Mouse (Mus musculus) hindbrain, embryonic 15.5 days (tissue): ENCODE results near the gene Tmem88. TPM values are rescaled to one million over a fixed set of nuclear protein-coding genes. Genes with fewer than 3 reads are reported as not detected.
A peak's percentile ranks its signal among the peaks of the same experiment; 100 is the strongest.

Experiments used
- ATAC-seq: fragments of 200-750 bp; cut with Nextera tagmentation; 2 replicates; pipeline ENCODE4 v1.8.0; 2017; ENCODE audit warnings: low read depth, moderate number of reproducible peaks, moderate TSS enrichment; ENCODE audit not compliant: low FRiP score
- H3K27ac ChIP-seq: fragments of 300-500 bp; sonication (generic); replicated peaks from 2 replicates; pipeline ENCODE4 v1.5.1; 2015; ENCODE audit warnings: mild to moderate bottlenecking, inconsistent platforms
- H3K27me3 ChIP-seq: fragments of 300-500 bp; sonication (generic); 2 replicates; pipeline ENCODE4 v1.6.1; 2015; ENCODE audit warnings: control low read depth, inconsistent platforms
- H3K36me3 ChIP-seq: fragments of 300-500 bp; sonication (generic); 2 replicates; pipeline ENCODE4 v1.6.1; 2015; ENCODE audit warnings: control low read depth, inconsistent platforms
- H3K4me1 ChIP-seq: fragments of 300-500 bp; sonication (generic); replicated peaks from 2 replicates; pipeline ENCODE4 v1.6.1; 2015; ENCODE audit warnings: control low read depth, inconsistent platforms
- H3K4me2 ChIP-seq: fragments of 300-500 bp; sonication (generic); 2 replicates; pipeline ENCODE4 v1.6.1; 2015; ENCODE audit warnings: moderate library complexity, mild to moderate bottlenecking, inconsistent platforms
- H3K4me3 ChIP-seq: fragments of 300-500 bp; sonication (generic); 2 replicates; pipeline ENCODE4 v1.5.1; 2015; ENCODE audit warnings: mild to moderate bottlenecking, inconsistent platforms
- H3K9ac ChIP-seq: fragments of 300-500 bp; sonication (generic); 2 replicates; pipeline ENCODE4 v1.6.1; 2015; ENCODE audit warnings: inconsistent platforms
- H3K9me3 ChIP-seq: fragments of 300-500 bp; sonication (generic); 2 replicates; pipeline ENCODE4 v1.6.1; 2016; ENCODE audit warnings: control low read depth, inconsistent platforms
- WGBS: fragments of 180-500 bp; shearing (Covaris S2); methylation state at CpG from one replicate; pipeline ENCODE4 v1.1.7; 2015; 5-methylcytosine and 5-hydroxymethylcytosine counted together
- polyA plus RNA-seq: library from polyadenylated mRNA; unstranded; fragments of >200 nt; fragmentation: Nextera tagmentation; extraction: Ambion mirVana; gene quantifications from 2 replicates; pipeline ENCODE4 v1.2.1, GENCODE M21; 2015

Gene Tmem88
- polyA plus RNA-seq, 1 experiment from 2014 or later: 7.2 TPM

GRCm38 (mm10) chr11:69386758-69387157, 11.3 kb downstream of the Tmem88 start:
- Histone ChIP-seq H3K4me1 (0 out of 2 replicates have a peak, but pooled peaks cover 7% of the 10 kb centered on the region), H3K27ac (no peak overlapping the region), H3K27me3 (no peaks in the 10 kb centered on the region), H3K36me3 (no peaks in the 10 kb centered on the region), H3K9me3 (no peaks in the 10 kb centered on the region), H3K4me2 (no peak overlapping the region), H3K9ac (no peak overlapping the region), H3K4me3 (no peak overlapping the region)
- 83% methylated on average over 7 of the region's 7 CpGs for WGBS
- no peak for ATAC-seq

GRCm38 (mm10) chr11:69384979-69385378, 13.1 kb downstream of the Tmem88 start:
- no peak overlapping the region for H3K9ac ChIP-seq
- 0 out of 2 replicates have a peak, but pooled peaks cover 4% of the 10 kb centered on the region for H3K4me1 ChIP-seq
- no peaks in the 10 kb centered on the region for H3K36me3 ChIP-seq
- 85% methylated on average over 6 of the region's 6 CpGs for WGBS
- ATAC-seq: no peak
- H3K27ac ChIP-seq: no peak overlapping the region
- no peak overlapping the region for H3K4me2 ChIP-seq
- H3K27me3 ChIP-seq: no peaks in the 10 kb centered on the region
- H3K4me3 ChIP-seq: no peak overlapping the region
- no peaks in the 10 kb centered on the region for H3K9me3 ChIP-seq

- Histone ChIP-seq H3K36me3 (no peaks in the 10 kb centered on the region), H3K4me2 (no peak overlapping the region), H3K4me1 (no peaks in the 10 kb centered on the region), H3K9me3 (no peaks in the 10 kb centered on the region), H3K27me3 (no peaks in the 10 kb centered on the region), H3K27ac (no peak overlapping the region), H3K4me3 (no peak overlapping the region), H3K9ac (no peak overlapping the region)
- WGBS: 70% methylated on average over 10 of the region's 10 CpGs
- no peak for ATAC-seq
Measured at GRCm38 (mm10) chr11:69382478-69383105, 15.4 kb downstream of the Tmem88 start.

GRCm38 (mm10) chr11:69381356-69381755, 16.7 kb downstream of the Tmem88 start:
- H3K9me3 ChIP-seq: no peaks in the 10 kb centered on the region
- ATAC-seq: no peak
- no peaks in the 10 kb centered on the region for H3K27me3 ChIP-seq
- no peaks in the 10 kb centered on the region for H3K36me3 ChIP-seq
- H3K27ac ChIP-seq: no peak overlapping the region
- H3K4me2 ChIP-seq: no peak overlapping the region
- no peak overlapping the region for H3K4me3 ChIP-seq
- WGBS: 78% methylated on average over 6 of the region's 6 CpGs
- no peaks in the 10 kb centered on the region for H3K4me1 ChIP-seq
- no peak overlapping the region for H3K9ac ChIP-seq

GRCm38 (mm10) chr11:69379600-69379999, 18.4 kb downstream of the Tmem88 start:
- Histone ChIP-seq H3K36me3 (no peaks in the 10 kb centered on the region), H3K9ac (no peak overlapping the region), H3K4me1 (no peaks in the 10 kb centered on the region), H3K27ac (no peak overlapping the region), H3K27me3 (no peaks in the 10 kb centered on the region), H3K4me2 (no peak overlapping the region), H3K4me3 (no peak overlapping the region), H3K9me3 (no peaks in the 10 kb centered on the region)
- 89% methylated on average over 3 of the region's 3 CpGs for WGBS
- no peak for ATAC-seq

GRCm38 (mm10) chr11:69377766-69378165, 20.3 kb downstream of the Tmem88 start:
- no peaks in the 10 kb centered on the region for H3K9me3 ChIP-seq
- H3K36me3 ChIP-seq: no peaks in the 10 kb centered on the region
- ATAC-seq: no peak
- no peaks in the 10 kb centered on the region; the same call in 1 of the 2 replicates for H3K4me1 ChIP-seq
- H3K9ac ChIP-seq: no peak overlapping the region
- no peak overlapping the region for H3K27ac ChIP-seq
- H3K4me2 ChIP-seq: no peak overlapping the region
- no peaks in the 10 kb centered on the region for H3K27me3 ChIP-seq
- 77% methylated on average over 3 of the region's 3 CpGs for WGBS
- no peak overlapping the region for H3K4me3 ChIP-seq

GRCm38 (mm10) chr11:69375646-69376045, 22.4 kb downstream of the Tmem88 start:
- WGBS: 90% methylated on average over 4 of the region's 4 CpGs
- Histone ChIP-seq H3K9me3 (no peaks in the 10 kb centered on the region), H3K4me1 (peaks cover 21% of the 10 kb centered on the region)

GRCm38 (mm10) chr11:69373223-69373965, 24.6 kb downstream of the Tmem88 start:
- H3K9me3 ChIP-seq: no peaks in the 10 kb centered on the region
- peaks cover 26% of the 10 kb centered on the region for H3K4me1 ChIP-seq
- no peak for ATAC-seq
- no peak overlapping the region for H3K4me3 ChIP-seq
- H3K27me3 ChIP-seq: no peaks in the 10 kb centered on the region
- no peak overlapping the region for H3K9ac ChIP-seq
- no peaks in the 10 kb centered on the region for H3K36me3 ChIP-seq
- H3K4me2 ChIP-seq: no peak overlapping the region
- 94% methylated on average over 16 of the region's 16 CpGs for WGBS
- no peak overlapping the region for H3K27ac ChIP-seq

More at GRCm38 (mm10) chr11:69375646-69376045, 22.4 kb downstream of the Tmem88 start:
- ATAC-seq: no peak
- Histone ChIP-seq H3K27me3 (no peaks in the 10 kb centered on the region), H3K27ac (no peak overlapping the region), H3K4me3 (no peak overlapping the region), H3K9ac (no peak overlapping the region), H3K36me3 (no peaks in the 10 kb centered on the region), H3K4me2 (no peak overlapping the region)

- WGBS: 64% methylated on average over 3 of the region's 3 CpGs
- H3K9ac ChIP-seq: no peak overlapping the region
- ATAC-seq: no peak
- no peaks in the 10 kb centered on the region for H3K9me3 ChIP-seq
- no peaks in the 10 kb centered on the region for H3K36me3 ChIP-seq
- peak overlapping the region; percentile 75 for H3K27ac ChIP-seq
- H3K4me1 ChIP-seq: peaks cover 30% of the 10 kb centered on the region
- no peaks in the 10 kb centered on the region for H3K27me3 ChIP-seq
- no peak overlapping the region for H3K4me3 ChIP-seq
- no peak overlapping the region; the same call in 1 of the 2 replicates for H3K4me2 ChIP-seq
Measured at GRCm38 (mm10) chr11:69372780-69373170, 25.3 kb downstream of the Tmem88 start.

- 29% methylated on average over 12 of the region's 12 CpGs for whole genome bisulfite sequencing
- peak overlapping the region; percentile 75 for H3K27ac ChIP-seq
- peak overlapping the region; percentile 45 for H3K4me2 ChIP-seq
- 0 out of 2 replicates have a peak overlapping the region, but pooled peaks have one; percentile 24 for H3K9ac ChIP-seq
- peaks cover 36% of the 10 kb centered on the region for H3K4me1 ChIP-seq
- no peaks in the 10 kb centered on the region for H3K36me3 ChIP-seq
- no peak for ATAC-seq
- H3K9me3 ChIP-seq: no peaks in the 10 kb centered on the region
- no peaks in the 10 kb centered on the region for H3K27me3 ChIP-seq
- no peak overlapping the region; the same call in 1 of the 2 replicates for H3K4me3 ChIP-seq
Measured at GRCm38 (mm10) chr11:69372056-69372779, 25.8 kb downstream of the Tmem88 start.

GRCm38 (mm10) chr11:69371601-69372000, 26.4 kb downstream of the Tmem88 start:
- H3K36me3 ChIP-seq: no peaks in the 10 kb centered on the region
- H3K4me3 ChIP-seq: no peak overlapping the region; the same call in 1 of the 2 replicates
- H3K4me2 ChIP-seq: peak overlapping the region; percentile 45
- H3K4me1 ChIP-seq: peaks cover 39% of the 10 kb centered on the region
- peak overlapping the region; percentile 75 for H3K27ac ChIP-seq
- WGBS: 19% methylated on average over 12 of the region's 12 CpGs
- no peak for ATAC-seq
- no peaks in the 10 kb centered on the region for H3K9me3 ChIP-seq
- peak overlapping the region; percentile 24; the same call in 1 of the 2 replicates for H3K9ac ChIP-seq
- H3K27me3 ChIP-seq: no peaks in the 10 kb centered on the region

GRCm38 (mm10) chr11:69370817-69371215, 27.2 kb downstream of the Tmem88 start:
- WGBS: 12% methylated on average over 9 of the region's 9 CpGs
- Histone ChIP-seq H3K4me2 (peak overlapping the region; percentile 45), H3K36me3 (no peaks in the 10 kb centered on the region), H3K4me3 (peak overlapping the region; percentile 8; the same call in 1 of the 2 replicates), H3K9me3 (no peaks in the 10 kb centered on the region), H3K4me1 (peaks cover 44% of the 10 kb centered on the region), H3K9ac (no peak overlapping the region), H3K27me3 (no peaks in the 10 kb centered on the region), H3K27ac (peak overlapping the region; percentile 75)
- no peak for ATAC-seq
